ENCODE assay signal across 8 mouse cellular contexts in the genomic region with DNA sequence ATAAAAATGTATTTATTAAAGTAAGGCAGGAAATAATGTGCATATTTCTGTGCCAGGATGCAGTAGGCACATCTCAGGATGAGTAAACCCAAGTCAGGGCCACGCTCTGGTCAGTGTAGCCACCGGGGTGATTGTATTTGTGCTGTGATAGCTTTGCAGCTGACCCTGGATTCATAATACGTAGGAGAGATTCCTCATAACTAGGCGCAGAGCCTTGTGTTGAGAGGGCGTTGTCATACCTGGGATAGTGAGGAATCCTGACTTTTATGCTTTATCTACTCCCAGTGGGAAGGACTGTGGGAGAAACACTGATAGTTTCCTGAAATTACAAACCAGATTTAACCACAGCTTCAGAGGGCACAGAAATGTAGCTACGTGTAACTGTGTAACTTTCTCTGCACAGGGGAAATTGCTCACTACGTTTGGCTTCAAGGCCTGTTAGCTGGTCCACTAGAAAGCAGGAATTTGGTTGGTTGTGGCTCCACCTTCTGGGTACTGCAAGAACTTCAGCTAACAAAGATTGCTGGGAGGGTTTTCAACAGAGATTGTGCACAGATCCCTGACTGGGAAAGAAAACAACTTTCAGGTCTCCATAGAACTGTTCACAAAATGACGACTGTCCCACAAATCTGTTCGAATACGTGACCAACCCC.
DNase-seq lines count a peak whose midpoint lies in the region; ATAC-seq lines count a peak whose summit lies in the region.

No protein-coding gene starts in this region.

- WGBS in hindbrain, embryonic 15.5 days, result 54% methylated on average over 10 of the region's 10 CpGs

- no peak overlapping the region for H3K27ac ChIP-seq in hindbrain, embryonic 15.5 days (replicated peaks)

- H3K36me3 ChIP-seq in hindbrain, embryonic 15.5 days, result no peaks in the 10 kb centered on the region

- no peak overlapping the region for H3K4me3 ChIP-seq in hindbrain, embryonic 15.5 days

- no peak for ATAC-seq in CD4-positive, CD25-positive, alpha-beta regulatory T cell, adult 4 months
- peak; percentile 64; the same call in 1 of the 2 replicates for ATAC-seq in hindbrain, embryonic 15.5 days (ENCODE audit: low FRiP score, low read depth)

- no peaks in the 10 kb centered on the region for H3K27me3 ChIP-seq in hindbrain, embryonic 15.5 days

- H3K4me2 ChIP-seq in hindbrain, embryonic 15.5 days, result no peak overlapping the region

- peaks cover 12% of the 10 kb centered on the region for H3K4me1 ChIP-seq in hindbrain, embryonic 15.5 days (replicated peaks)

- DNase-seq in CD4-positive, CD25-positive, alpha-beta regulatory T cell, adult 2 months (ENCODE audit: low read depth, low spot score), result peak; percentile 14
- peak; percentile 32 for DNase-seq in cerebellum, adult 11-12 months
- peak; percentile 73 for DNase-seq in forelimb bud, embryonic 11.5 days (ENCODE audit: low read depth, low spot score)
- peak; percentile 67 to 77 for DNase-seq in layer of hippocampus, postnatal 25 days (ENCODE audit: extremely low spot score in 1 of 2, low spot score in 1 of 2)
- peak; percentile 27 for DNase-seq in lung, postnatal 25 days (ENCODE audit: low spot score)
- DNase-seq in right cerebral cortex, postnatal 36 days (ENCODE audit: low spot score in 2 of 2), result peak; percentile 44 to 59

- H3K9ac ChIP-seq in hindbrain, embryonic 15.5 days, result no peak overlapping the region

- H3K9me3 ChIP-seq in hindbrain, embryonic 15.5 days, result no peaks in the 10 kb centered on the region

Comparison
In these comparisons a context has a peak if more than half of its experiments do, and no peak if none do; other contexts are left out.
1. DNase-seq: peak in every context shown above with its lines; median percentile 73 in forelimb bud, embryonic 11.5 days; 72 in layer of hippocampus, postnatal 25 days; 52 in right cerebral cortex, postnatal 36 days; 32 in cerebellum, adult 11-12 months; 27 in lung, postnatal 25 days; 14 in CD4-positive, CD25-positive, alpha-beta regulatory T cell, adult 2 months.